Mouse (Mus musculus) liver, postnatal 0 days (tissue): ENCODE data around the gene Lrrfip1. TPM values are rescaled to one million over a fixed set of nuclear protein-coding genes. Genes with fewer than 3 reads are reported as not detected.

Source experiments
- ATAC-seq: fragments of 200-750 bp; cut with Nextera tagmentation; 2 replicates; pipeline ENCODE4 v1.8.0; 2017; ENCODE audit warnings: mild to moderate bottlenecking, moderate library complexity
- DNase-seq: peaks from one replicate; pipeline ENCODE4 v3.0.0-alpha.2; 2016
- H3K27ac ChIP-seq: fragments of 300-500 bp; sonication (generic); 2 replicates; pipeline ENCODE4 v1.5.1; 2014; ENCODE audit warnings: antibody characterized with exemption, moderate library complexity, mild to moderate bottlenecking, low read depth
- H3K27me3 ChIP-seq: fragments of 300-500 bp; sonication (generic); 2 replicates; pipeline ENCODE4 v1.6.1; 2014; ENCODE audit warnings: low read length, control low read depth, mixed read lengths; ENCODE audit not compliant: insufficient read depth
- H3K36me3 ChIP-seq: fragments of 300-500 bp; sonication (generic); replicated peaks from 2 replicates; pipeline ENCODE4 v1.6.1; 2014; ENCODE audit warnings: mild to moderate bottlenecking, control low read depth, low read length, moderate library complexity, mixed read lengths; ENCODE audit not compliant: insufficient read depth
- H3K4me1 ChIP-seq: fragments of 300-500 bp; sonication (generic); 2 replicates; pipeline ENCODE4 v1.6.1; 2014; ENCODE audit warnings: antibody characterized with exemption, mild to moderate bottlenecking, control low read depth; ENCODE audit not compliant: insufficient read depth
- H3K4me2 ChIP-seq: fragments of 300-500 bp; sonication (generic); 2 replicates; pipeline ENCODE4 v1.6.1; 2014; ENCODE audit warnings: low read depth, mild to moderate bottlenecking, low read length, moderate library complexity, mixed read lengths
- H3K4me3 ChIP-seq: fragments of 300-500 bp; sonication (generic); 2 replicates; pipeline ENCODE4 v1.5.1; 2014; ENCODE audit warnings: low read depth, low read length
- H3K9ac ChIP-seq: fragments of 300-500 bp; sonication (generic); replicated peaks from 2 replicates; pipeline ENCODE4 v1.6.1; 2014; ENCODE audit warnings: mild to moderate bottlenecking, moderate library complexity
- H3K9me3 ChIP-seq: fragments of 300-500 bp; sonication (generic); 2 replicates; pipeline ENCODE4 v1.6.1; 2016; ENCODE audit warnings: mild to moderate bottlenecking, control low read depth, low read length, mixed read lengths
- CTCF ChIP-seq: sonication (generic); IDR thresholded peaks from 2 replicates; pipeline ENCODE4 v1.5.1; 2016; ENCODE audit warnings: antibody characterized with exemption, low read depth
- EP300 ChIP-seq: IDR thresholded peaks from 2 replicates; pipeline ENCODE4 v1.6.1; 2016; ENCODE audit warnings: antibody characterized with exemption, low read depth, mild to moderate bottlenecking
- WGBS: fragments of 180-500 bp; shearing (Covaris S2); extraction: QIAGEN DNeasy Blood & Tissue Kit; methylation state at CpG from one replicate; pipeline ENCODE4 v1.1.7; 2014; ENCODE audit not compliant: insufficient replicate concordance; 5-methylcytosine and 5-hydroxymethylcytosine counted together
- polyA plus RNA-seq: library from polyadenylated mRNA; unstranded; fragments of >200 nt; fragmentation: Nextera tagmentation; extraction: Ambion mirVana; gene quantifications from 2 replicates; pipeline ENCODE4 v1.2.1, GENCODE M21; 2015

The Lrrfip1 gene
- polyA plus RNA-seq, 1 experiment from 2014 or later = 21.9 TPM

DNA sequence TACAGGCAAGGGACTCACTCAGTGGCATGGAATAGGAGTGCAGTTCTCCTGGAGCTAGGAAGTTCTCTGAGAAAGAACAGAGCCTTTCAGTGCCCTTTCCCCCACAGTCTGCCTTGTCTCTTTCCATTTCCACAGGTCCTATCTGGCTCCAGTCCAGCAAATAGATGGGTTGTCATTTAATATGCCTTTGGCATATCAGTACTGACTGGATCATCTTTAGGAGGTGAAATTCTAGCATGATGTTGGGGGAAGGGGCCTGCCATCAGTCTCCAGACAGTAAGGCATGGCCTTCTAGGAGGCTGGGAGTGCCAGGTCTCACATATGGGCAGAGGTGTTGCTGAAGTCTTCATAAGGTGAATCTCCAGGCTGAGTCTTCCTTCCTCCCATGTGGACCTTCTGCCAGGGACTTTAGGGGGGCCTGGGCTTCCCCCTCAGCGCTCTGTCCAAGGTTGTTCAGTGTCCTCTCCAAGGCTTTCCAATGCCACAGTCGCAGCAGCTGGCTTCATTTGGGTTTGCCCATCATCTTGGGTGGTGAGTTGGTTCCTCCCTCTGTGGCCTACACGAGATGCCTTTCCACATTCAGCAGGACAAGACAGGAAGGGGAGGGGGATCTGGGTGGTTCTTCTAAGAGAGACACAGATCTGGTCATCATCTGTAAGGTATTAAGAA is 3.5 kb downstream of the Lrrfip1 start:
- Histone ChIP-seq H3K36me3 (no peaks in the 10 kb centered on the region), H3K4me2 (no peak overlapping the region), H3K9ac (no peak overlapping the region), H3K4me3 (no peak overlapping the region), H3K4me1 (peaks cover 13% of the 10 kb centered on the region), H3K9me3 (no peaks in the 10 kb centered on the region), H3K27ac (no peak overlapping the region), H3K27me3 (0 out of 2 replicates have a peak, but pooled peaks cover 9% of the 10 kb centered on the region)
- no peak for DNase-seq
- TF ChIP-seq CTCF (no peak), EP300 (no peak)
- 64% methylated on average over 3 of the region's 3 CpGs for WGBS
- no peak for ATAC-seq

DNA sequence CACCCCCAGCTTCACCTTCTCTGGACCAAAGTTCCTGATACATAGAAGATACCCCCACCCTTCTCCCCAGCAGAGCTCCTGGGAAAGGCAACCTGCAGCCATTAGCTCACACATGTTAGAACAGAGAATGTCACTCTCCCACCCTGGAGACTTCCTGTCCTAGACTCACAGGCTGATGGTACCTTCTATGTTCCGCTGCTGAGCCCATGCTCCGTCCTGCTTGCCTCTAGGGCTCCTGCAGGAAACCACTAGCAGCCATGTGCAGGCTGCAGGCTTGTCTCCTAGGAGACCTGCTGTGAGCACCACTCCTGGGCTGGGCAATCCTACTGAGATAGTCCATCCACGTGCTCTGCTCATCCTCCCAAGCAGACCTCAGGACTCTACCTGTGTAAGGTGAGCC is 4.1 kb downstream of the Lrrfip1 start:
- no peak overlapping the region for H3K27ac ChIP-seq
- ATAC-seq (no peak), DNase-seq (no peak)
- no peak overlapping the region for H3K4me3 ChIP-seq
- no peaks in the 10 kb centered on the region for H3K36me3 ChIP-seq
- no peak overlapping the region for H3K9ac ChIP-seq
- 0 out of 2 replicates have a peak, but pooled peaks cover 9% of the 10 kb centered on the region for H3K27me3 ChIP-seq
- 57% methylated on average over 3 of the region's 3 CpGs for WGBS
- H3K4me2 ChIP-seq = no peak overlapping the region
- no peaks in the 10 kb centered on the region for H3K9me3 ChIP-seq
- TF ChIP-seq EP300 = no peak
- no peak for TF ChIP-seq CTCF
- H3K4me1 ChIP-seq = peaks cover 13% of the 10 kb centered on the region

DNA sequence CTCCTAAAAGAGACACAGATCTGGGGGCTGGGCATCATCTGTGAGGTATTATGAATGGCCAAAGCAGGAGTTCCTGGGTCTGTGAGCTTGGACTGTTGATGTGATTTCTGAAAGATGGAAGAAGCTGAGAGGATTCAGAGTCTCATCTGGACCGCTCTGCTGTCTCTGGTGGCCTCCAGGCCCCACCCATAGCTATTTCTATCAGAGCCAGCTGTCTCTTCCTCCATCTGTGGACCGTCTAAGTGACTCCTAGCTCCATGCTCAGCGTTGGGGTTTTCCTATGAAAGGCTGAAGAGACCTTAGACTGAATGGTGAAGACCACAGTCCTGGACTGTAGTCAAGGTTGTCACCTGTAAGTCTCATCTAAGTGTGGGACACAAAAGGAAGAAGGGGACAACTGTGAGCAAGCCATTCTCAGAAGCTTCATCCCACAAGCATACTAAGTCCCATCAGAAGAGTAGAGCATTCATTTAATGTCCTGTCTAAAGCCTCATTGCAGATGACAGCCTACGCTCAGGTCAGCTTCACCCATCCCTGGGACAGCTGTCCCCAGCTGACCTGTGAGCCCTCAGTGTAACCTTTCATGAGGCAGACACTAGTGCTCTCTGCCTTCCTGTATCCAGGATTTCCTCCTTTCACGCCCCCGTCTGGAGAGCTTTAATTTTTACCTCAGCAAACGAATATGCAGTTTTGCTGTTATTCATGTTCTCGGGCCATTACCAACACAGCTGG is 5.2 kb downstream of the Lrrfip1 start:
- no peak overlapping the region for H3K27ac ChIP-seq
- H3K4me1 ChIP-seq = peaks cover 13% of the 10 kb centered on the region
- H3K9me3 ChIP-seq = no peaks in the 10 kb centered on the region
- no peak for TF ChIP-seq EP300
- TF ChIP-seq CTCF = no peak
- H3K4me3 ChIP-seq = no peak overlapping the region
- 70% methylated on average over 8 of the region's 8 CpGs for WGBS
- H3K4me2 ChIP-seq = no peak overlapping the region
- H3K36me3 ChIP-seq = no peaks in the 10 kb centered on the region
- H3K9ac ChIP-seq = no peak overlapping the region
- DNase-seq = no peak
- no peak for ATAC-seq
- 0 out of 2 replicates have a peak, but pooled peaks cover 5% of the 10 kb centered on the region for H3K27me3 ChIP-seq

DNA sequence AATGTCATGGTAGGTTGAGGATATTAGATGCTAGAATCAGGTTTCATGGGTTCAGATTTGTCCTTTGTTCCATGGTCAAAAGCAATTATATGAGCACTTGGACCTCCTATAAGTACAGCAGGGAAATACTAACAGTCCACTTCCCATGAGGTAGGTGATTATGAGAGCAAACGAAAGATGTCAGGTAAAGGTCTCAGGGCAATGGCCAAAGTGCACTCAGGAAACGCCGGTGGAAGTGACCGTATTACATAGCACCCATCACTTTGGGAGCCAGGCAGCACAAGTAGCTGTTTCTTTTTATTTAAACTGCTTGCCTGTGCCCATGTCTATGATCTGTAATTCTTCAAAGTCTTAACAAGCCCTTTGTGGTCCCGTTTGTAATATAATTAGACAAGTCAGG is 7.5 kb downstream of the Lrrfip1 start:
- no peak overlapping the region for H3K9ac ChIP-seq
- H3K27ac ChIP-seq = no peak overlapping the region
- H3K27me3 ChIP-seq = no peaks in the 10 kb centered on the region
- no peaks in the 10 kb centered on the region for H3K36me3 ChIP-seq
- WGBS = 63% methylated on average over 5 of the region's 5 CpGs
- peak overlapping the region; percentile 47 for H3K4me2 ChIP-seq
- ATAC-seq = peak; percentile 49; the same call in 1 of the 2 replicates
- no peaks in the 10 kb centered on the region for H3K4me1 ChIP-seq
- H3K9me3 ChIP-seq = no peaks in the 10 kb centered on the region
- TF ChIP-seq EP300 (no peak), CTCF (no peak)
- no peak overlapping the region for H3K4me3 ChIP-seq
- no peak for DNase-seq

DNA sequence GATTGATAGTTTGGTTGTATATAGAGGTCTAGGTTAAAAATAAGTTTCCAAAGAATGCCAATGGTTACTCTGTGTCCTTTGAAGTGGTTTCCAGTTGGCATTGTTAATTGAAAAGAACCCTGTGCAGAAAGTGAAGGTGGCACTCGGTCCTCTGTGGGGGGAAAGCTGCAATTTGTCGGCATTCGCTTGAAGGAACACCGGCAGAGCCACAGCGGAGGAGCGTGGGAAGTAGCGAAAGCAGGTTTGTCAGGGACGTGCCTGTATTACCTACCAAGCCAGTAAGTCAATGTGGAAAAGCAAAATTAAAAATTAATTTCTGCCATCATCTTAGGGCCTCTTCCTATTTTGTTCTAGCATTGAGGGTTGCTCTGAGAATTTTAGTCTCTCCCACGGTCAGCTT is 8.2 kb downstream of the Lrrfip1 start:
- H3K4me1 ChIP-seq = no peaks in the 10 kb centered on the region
- no peak for DNase-seq
- H3K36me3 ChIP-seq = no peaks in the 10 kb centered on the region
- TF ChIP-seq EP300 (no peak), CTCF (no peak)
- H3K9me3 ChIP-seq = no peaks in the 10 kb centered on the region
- H3K27me3 ChIP-seq = no peaks in the 10 kb centered on the region
- H3K27ac ChIP-seq = no peak overlapping the region
- H3K9ac ChIP-seq = no peak overlapping the region
- ATAC-seq = no peak
- peak overlapping the region; percentile 47 for H3K4me2 ChIP-seq
- H3K4me3 ChIP-seq = no peak overlapping the region
- WGBS = 73% methylated on average over 9 of the region's 9 CpGs

DNA sequence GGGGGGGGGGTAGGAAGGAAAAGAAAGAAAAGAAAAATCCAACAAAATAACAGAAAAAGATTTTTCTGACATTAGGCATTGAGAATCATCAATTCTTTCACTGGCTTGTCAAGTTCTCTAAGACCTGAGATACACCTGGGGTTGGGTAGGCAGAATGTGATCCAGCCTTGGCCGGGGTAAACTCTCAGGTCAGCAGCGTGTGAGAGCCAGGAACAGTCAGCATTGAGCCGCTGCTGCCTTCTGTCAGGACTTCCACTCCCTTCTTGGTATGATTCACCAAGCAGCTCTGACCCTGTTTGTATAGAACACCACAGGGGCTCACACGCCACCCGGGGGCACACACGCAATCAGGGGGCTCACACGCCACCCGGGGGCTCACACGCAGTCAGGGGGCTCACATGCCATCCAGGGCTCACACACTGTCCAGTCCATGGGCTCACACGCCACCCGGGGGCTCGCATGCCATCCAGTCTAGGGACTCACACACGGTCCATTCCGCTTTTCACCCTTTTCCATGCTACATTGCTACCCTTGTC is 9.7 kb downstream of the Lrrfip1 start:
- no peak for TF ChIP-seq EP300
- no peak for TF ChIP-seq CTCF
- Histone ChIP-seq H3K27ac (no peak overlapping the region), H3K9me3 (no peaks in the 10 kb centered on the region), H3K36me3 (no peaks in the 10 kb centered on the region), H3K4me1 (no peaks in the 10 kb centered on the region), H3K27me3 (no peaks in the 10 kb centered on the region), H3K4me3 (no peak overlapping the region), H3K9ac (no peak overlapping the region), H3K4me2 (no peak overlapping the region)
- DNase-seq (no peak), ATAC-seq (no peak)
- 83% methylated on average over 14 of the region's 14 CpGs for WGBS
